Mouse (Mus musculus): Measurements from ENCODE around the gene 3110040M04Rik.
"Not testable (repeated sequence)": the region's sequence is repeated elsewhere in the genome, so short reads cannot be mapped to it uniquely, and the experiment has no call there.

Gene 3110040M04Rik

DNA sequence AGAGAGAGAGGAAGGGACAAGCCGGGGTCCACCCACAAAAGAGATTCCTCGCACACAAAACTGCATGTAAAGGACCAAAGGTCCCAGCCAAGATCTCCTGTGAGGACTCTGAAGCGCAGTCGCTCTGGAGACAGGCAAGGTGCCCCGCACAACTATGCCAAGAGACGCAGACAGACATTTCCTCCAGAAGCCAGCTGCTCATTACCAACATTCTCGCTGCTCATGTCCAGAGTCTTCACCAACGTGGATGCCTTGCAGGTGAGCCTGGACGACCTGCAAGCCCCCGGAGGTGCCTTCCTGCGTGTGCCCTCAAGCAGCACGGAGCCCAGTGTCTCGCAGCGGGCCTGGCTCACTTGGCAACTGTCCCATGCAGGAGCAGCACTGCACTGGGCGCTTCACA, 11.2 kb upstream of the 3110040M04Rik start:
- not testable (repeated sequence) for DNase-seq

DNA sequence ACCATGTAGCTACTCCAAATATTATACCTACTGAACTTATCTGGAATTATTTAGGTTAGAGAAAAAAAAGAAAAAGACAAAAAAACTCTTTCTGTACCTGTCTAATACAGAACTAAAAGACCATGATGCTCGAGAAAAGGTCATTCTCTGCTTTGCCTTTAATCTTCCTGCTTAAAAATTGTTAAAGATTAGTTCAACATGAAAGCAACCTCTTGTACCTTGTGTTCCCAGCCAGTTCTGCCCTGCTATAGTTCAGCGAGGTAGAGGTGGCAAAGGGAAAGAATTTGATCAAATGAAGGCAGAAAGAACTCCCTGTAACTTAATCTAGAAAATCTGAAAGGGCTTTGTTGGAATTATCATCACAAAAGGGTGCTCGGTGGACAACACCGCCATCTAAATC, 7.9 kb upstream of the 3110040M04Rik start:
- not testable (repeated sequence) for DNase-seq

DNA sequence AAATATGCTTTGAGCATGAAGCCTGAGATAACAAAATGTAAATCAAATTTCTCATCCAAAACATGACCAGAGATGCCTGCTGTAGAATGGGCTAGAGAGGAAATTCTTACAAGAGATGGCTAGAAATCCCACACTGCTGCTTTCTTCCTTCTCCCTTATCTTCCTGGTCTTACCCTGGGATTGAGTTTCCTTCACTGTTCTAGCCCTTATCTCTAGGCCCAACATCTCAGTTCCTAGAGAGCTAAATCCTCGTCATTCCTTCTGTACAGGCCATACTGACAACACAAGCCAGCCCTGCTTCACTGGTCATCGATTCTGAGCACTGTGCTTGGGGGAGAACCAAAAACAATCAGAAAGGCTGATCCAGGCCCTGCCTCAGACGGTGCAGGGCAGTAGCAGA, 7.2 kb upstream of the 3110040M04Rik start:
- not testable (repeated sequence) for DNase-seq

DNA sequence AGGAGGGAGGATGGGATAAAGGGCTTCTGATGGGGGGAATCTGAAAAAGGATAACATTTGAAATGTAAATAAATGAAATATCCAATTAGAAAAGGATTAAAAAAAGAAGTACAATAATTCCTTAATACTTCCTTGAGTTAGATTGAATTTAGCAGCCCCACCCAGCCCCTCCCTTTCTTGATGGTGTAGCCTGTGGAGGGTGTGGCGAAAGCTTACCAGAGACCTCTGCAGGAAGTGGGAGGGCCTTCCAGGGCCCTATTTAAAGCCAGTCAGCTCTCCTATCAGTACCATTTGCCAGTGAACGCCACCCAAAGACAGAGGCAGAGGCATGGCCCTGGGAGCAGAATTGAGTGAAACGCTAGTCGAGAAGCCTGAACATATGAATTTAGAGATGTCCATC, 5.8 kb upstream of the 3110040M04Rik start, which contains the start of gene Gm47995:
Gm47995 (plus strand) TSS at position 329 of the 400 bp plus-strand sequence.
- not testable (repeated sequence) for DNase-seq

DNA sequence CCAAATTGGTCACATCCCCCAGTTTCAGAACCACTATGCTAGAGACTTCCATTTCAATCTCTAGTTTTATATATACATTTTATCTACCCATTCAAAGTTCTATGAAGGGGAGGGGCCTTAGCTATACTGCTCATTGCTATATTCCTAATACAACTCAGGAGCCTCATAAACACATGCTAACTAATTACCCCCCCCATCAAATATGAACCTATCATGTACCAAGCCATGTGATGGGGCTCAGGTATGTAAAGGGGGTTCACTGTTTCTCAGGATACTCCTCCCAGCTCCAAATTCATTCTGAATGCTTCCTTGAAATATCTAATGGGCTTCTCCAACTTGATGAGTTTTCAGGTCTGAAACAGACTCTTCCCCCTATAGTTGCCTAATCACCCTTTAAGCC, 3.3 kb upstream of the 3110040M04Rik start:
- DNase-seq = not testable (repeated sequence)

DNA sequence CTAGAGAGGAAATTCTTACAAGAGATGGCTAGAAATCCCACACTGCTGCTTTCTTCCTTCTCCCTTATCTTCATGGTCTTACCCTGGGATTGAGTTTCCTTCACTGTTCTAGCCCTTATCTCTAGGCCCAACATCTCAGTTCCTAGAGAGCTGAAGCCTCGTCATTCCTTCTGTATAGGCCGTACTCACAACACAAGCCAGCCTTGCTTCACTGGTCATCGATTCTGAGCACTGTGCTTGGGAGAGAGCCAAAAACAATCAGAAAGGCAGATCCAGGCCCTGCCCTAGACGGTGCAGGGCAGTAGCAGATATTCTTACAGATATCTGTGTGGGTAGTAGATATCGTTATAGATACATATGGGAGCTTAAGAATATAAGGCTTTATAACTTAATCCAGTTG, 1.1 kb upstream of the 3110040M04Rik start:
- DNase-seq = not testable (repeated sequence)

DNA sequence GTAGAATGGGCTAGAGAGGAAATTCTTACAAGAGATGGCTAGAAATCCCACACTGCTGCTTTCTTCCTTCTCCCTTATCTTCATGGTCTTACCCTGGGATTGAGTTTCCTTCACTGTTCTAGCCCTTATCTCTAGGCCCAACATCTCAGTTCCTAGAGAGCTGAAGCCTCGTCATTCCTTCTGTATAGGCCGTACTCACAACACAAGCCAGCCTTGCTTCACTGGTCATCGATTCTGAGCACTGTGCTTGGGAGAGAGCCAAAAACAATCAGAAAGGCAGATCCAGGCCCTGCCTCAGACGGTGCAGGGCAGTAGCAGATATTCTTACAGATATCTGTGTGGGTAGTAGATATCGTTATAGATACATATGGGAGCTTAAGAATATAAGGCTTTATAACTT, 4.6 kb downstream of the 3110040M04Rik start:
- DNase-seq = not testable (repeated sequence)

DNA sequence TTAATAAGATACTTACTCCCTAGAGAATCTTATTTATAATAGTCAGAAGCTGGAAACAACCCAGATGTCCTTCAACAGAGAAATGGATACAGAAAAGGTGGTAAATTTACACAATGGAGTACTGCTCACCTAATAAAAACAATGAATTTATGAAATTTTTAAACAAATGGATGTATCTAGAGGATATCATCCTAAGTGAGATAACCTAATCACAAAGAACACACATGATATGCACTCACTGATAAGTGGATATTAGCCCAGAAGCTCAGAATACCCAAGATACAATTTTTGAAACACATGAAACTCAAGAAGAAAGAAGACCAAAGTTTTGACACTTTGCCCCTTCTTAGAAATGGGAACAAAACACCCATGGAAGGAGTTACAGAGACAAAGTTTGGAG, 5.0 kb downstream of the 3110040M04Rik start:
- not testable (repeated sequence) for DNase-seq

DNA sequence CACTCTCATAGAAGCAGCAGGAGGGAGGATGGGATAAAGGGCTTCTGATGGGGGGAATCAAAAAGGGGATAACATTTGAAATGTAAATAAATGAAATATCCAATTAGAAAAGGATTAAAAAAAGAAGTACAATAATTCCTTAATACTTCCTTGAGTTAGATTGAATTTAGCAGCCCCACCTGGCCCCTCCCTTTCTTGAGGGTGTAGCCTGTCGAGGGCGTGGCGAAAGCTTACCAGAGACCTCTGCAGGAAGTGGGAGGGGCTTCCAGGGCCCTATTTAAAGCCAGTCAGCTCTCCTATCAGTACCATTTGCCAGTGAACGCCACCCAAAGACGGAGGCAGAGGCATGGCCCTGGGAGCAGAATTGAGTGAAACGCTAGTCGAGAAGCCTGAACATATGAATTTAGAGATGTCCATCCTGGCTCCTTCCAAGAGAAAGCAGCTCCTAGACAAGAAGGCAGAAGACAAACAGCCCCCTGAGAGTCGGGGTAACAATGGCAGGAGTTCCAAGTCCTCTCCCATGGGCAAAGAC, 6.0 kb downstream of the 3110040M04Rik start, which contains the start of gene Gm47996:
Gm47996 (plus strand) TSS at position 308 of the 532 bp plus-strand sequence.
- DNase-seq = not testable (repeated sequence)

DNA sequence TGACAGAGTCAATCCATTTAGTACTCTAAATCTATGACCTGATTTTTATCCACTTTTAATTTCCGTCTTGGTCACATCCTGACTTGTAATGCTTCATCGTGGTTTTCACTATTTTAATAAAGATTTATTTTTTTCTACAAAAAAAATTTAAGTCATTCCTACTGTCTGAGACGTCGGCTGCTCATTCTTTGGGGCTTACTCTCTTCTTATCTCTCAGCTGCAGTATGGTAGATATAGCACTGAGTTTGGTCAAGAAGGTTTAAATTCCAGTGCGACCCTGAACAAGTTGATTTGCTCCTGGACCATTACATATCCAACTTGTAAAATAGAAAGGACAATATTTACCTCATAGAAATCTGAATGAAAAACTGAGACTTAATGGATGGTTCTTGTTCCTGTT, 7.7 kb downstream of the 3110040M04Rik start:
- not testable (repeated sequence) for DNase-seq

DNA sequence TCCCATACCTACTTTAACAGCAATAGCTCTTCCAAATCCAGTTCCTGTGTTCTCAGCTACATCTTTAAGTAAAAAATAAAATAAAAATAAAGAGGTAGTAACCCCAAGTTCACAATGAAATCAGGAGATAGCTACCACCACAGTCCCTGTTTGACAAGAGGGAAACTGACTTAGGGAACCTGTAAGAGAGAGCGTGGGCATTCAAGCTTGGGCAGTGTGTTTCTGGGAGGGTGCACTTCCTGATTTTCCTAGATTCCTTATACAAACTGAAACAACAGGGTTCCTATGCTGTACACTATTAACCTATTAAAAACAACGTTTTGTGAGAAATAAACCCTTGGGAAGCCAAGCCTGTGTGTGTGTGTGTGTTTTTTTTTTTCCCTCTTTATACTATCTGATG, 10.9 kb downstream of the 3110040M04Rik start:
- DNase-seq = no peak

DNA sequence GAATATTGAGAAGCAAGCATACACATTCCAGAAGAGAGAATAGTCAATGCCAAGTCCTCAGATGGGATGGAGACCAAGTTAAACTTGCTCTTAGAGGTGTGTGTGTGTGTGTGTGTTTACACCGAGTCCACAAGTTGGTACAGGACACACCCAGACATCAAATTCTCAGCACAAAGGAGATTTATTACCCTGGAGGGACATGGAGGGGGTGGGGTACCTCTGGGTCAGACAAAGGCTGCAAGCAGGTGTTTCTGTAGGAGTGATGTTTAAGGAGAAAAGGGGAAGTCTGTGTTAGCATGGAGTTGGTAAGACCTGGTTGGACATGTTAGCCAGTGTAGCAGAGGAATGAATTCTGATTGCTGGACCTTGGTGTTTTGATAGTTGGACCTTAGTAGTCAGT, 12.1 kb downstream of the 3110040M04Rik start:
- DNase-seq = no peak

DNA sequence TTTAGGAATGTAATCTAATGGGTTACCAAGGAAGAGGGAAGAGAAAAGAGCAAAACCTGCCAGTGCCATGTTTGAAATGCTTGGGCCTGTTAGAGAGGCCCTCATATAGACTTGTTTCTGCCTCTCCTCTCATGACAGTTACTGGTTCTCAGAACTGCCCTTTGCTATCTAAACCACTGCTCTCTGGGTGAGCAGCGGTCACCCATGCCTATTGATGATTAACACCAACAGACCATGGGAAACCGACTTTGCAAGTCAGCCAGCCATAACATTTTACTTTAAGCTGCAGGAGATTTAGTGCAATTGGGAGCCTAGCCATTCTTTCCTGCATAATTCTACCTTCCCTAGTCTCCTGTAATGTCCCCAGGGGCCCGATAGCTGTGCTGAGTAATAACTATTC, 12.5 kb downstream of the 3110040M04Rik start:
- no peak for DNase-seq

DNA sequence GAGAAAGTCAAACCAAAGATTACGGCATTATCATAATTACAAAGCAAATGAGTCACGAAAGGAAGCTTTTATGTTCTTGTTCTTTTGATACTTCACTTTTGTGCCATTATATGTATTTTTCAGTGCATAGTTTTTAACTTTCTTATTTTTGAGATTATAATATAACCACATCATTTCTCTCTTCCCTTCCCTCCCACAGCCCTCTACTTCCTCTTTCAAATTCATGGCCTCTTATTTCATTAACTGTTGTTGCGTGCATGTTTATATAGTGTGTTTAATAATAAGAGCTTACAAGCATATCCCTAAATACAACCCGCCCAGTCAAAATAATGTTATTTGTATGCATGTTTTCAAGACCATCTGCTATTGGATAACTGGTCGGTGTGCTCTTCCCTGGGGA, 15.1 kb downstream of the 3110040M04Rik start:
- no peak for DNase-seq

DNA sequence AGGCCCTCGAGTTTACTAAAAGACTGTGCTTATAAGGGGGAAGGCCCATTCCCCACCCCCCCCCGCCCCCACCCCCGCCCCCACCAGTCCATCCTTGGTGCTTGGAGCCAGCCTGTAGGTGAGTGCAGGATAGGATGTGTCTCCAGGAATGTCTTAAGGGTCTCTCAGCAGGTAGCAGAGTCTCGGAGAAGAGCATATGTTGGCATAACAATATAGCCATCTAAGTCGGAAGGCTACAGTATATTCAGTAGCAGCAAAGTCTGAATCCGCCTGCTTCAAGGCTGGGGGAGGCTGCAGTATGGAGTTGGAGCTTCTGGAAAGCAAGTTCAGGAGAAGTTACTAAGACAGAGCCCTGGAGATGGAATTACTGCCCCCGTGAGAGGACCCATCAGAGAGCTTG, 16.2 kb downstream of the 3110040M04Rik start:
- no peak for DNase-seq

DNA sequence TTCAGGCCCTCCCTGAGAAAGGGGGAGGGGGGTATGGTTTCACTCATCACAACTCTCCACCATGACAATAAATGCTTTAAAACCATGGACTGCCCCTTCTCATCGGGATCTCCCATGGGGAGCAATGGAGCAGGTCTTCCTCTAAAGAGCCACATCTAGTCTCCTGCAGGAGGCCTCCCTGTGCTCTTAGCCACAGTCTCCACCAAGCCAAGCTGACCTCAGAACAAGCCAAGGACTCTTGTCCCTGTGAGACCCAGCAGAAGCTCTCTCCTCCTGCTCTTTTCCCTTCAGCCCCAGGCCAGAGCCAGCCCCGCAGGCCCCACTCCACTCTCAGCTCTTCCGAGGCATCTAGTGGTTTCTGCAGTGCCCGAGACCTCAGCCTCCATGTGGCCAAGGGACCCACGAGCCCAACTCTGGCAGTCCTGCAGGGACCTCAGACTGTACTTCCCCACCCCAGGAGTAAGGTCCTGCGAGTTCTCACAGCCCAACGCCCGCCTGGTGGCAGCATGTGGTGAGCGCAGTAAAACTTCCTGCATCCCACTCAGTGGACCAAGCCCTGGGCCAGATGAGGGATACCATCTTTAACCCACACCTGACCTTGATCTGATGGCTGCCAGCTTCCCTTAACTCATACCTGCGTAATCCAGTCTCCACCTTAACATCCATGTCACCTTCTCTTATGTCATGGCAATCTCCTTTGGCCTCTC, 18.8 kb downstream of the 3110040M04Rik start:
- DNase-seq = no peak

DNA sequence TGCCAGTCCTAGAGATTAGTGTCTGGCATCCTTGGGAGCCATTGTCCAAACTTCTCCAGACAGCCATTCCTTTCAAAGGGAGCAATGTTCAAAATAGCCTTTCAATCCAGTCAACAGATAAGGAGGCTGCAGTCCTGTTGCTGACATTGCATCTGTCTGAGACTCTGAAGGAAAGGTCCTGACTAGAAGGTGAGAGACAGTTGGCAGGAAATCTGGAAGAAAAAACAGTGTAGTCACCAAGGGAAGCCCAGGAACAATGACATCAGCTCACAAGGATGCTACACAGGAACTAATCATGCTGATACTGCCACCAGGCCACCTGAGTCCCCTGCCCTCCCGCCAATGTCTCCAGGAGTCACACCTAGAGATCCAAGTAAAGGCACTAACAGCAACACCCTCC, 19.5 kb downstream of the 3110040M04Rik start:
- no peak for DNase-seq

DNA sequence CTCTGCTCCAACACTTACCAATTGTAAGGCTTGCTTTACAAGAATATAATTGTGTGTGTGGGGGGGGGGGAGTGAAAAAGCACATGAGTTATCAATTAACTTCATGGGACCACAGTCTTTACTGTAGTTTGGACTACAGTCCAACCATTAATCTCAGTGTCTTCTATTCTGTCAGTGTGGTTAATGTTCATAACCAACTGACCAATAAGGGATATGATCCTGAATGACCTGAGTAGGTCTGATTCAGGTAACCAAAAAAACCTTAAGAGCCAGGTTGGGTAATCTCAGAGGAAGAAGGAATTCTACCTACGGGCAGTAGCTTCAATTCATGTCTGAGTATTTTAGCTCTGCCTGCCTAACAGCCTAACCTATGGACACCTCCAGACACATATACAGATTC, 20.6 kb downstream of the 3110040M04Rik start:
- DNase-seq = no peak

DNA sequence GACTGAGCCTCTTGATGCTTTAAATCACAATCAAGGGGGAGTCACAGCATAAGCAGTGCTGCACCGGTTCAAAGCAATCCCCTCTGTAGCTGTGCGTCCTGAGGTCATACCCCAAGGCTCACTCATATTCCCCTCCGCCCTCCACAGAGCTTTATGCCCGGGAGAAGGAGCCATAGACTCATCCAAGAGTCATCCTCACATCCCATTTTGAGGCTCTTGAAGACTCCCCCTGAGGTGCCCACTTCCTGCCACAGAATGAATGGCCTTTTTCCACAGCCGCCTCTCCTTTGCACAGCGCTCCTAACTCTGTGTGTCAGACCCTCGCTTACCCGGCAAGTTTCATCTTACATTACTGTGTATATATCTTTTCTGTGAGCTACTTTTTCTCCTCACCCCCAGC, 23.6 kb downstream of the 3110040M04Rik start:
- DNase-seq = no peak

DNA sequence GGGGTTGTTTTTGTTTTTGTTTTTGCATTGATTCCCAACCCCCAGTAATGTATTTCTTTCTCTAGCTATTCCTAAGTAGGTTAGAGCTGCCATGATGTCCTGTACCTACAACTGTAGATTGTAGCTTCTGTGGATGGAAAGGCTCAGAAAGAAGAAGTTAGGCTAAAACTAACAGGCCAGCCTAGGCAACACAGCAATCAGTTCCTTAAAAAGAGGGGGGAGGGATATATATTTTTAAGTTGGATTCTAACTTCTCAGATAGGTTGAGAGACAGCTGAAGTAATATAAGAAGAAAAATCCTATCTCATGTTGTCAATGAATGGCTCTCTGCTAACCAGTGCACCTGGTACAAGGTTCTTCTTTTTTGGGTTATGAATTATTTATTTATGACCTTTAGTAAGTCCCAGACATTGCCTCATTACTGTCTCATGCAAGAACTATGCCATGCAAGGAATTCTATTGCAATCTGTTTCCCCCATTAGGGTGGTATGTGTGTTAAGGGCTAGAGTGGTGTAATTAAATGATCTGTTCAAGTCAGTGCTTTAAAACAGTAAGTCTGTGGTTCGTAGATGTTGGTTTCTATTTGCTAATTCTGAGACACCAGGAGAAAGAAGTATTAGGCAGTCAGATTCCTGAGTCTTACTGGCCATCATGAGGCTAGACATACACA, 24.5 kb downstream of the 3110040M04Rik start:
- DNase-seq = no peak

DNA sequence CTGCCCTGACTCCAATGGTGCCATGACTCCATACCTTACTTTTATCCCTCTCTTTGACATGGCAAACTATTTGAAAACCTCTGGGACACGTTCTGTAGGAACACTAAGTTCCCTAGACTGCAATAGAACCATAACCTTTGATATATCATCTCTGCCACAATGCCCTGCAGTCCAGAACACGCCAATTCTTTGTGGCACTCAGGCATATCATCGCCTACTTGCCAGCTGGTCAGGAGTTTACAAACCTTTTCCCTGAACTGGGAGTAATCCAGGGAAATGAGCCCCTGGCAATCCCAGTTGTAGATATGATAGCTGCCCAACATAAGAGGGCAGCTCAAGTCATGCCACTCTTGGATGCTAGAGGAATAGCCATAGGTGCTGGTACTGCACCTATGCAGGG, 28.4 kb downstream of the 3110040M04Rik start:
- no peak for DNase-seq

DNA sequence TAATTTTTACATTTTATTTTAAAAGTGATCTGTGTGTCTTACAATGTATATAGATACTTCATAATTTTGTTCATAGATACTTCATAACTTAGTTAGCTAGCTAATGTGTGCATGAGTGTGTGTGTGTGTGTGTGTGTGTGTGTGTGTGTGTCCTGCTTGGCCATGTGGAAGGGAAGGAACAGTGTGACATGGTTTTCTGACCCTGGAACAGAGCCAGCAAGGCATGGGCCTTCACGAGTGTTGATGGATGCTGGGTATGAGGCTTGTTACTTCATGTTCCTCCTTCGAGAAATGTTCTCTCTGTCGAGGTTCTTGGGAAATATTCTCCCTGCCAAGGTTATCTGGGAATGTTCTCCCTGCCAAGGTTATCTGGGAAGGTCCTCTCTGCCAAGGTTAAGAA, 29.8 kb downstream of the 3110040M04Rik start:
- no peak for DNase-seq

DNA sequence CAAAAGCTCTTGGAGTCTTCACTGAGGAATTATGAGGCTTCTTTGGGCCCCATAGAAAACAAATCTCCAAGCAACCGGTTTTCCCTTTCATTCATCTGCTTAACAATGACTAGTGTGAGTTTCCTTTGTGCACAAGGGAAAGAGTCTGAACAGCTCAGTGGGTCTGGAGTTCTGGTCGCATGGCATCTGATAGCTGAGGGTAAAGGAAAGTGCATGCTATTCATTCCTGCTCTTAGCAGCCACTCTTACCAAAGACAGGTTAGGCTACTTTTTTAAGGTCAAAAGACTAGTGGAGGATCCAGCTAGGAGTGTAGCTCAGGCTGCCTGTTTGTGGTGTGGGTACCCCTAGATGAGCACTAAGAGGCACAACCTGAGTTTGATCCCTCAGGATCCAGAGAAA, 31.7 kb downstream of the 3110040M04Rik start:
- no peak for DNase-seq
